Mouse (Mus musculus): ENCODE results near the gene Hcn3.
A peak's percentile ranks its signal among the peaks of the same experiment; 100 is the strongest.

The Hcn3 gene

DNA sequence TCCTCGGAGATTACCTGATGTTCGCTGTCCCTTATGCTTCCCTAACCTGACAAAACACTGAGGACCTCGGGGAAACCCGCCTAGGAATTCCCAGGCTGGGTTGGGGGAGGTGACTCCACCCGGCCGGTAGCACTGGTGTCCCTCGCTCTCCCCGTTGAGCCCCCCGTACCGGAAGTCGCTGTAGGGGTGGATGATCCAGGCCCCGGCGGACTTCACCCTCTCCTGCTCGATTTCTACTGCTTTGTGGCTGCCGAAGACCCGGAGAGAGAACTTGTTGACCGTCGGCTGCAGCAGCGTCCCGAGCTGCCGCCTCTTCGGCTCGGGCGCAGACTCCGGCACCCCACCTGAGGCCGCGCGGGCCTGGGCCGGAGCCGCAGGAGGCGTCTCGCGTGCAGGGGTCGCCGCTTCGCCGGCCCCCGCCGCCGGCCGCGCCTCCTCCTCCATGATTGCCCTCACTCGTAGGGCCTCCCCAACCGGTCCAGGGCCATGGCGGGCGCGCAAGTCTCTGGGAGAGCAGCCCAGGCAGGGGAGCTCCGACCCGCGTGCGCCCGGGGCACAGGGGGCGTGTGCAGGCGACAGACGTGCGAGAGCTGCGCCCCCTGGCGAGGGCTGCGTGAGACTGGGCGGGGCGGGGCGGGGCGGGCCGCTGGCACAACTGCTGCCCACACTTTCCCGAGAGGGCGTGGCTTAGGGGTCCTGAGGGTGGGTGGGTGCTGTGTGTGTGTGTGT, at the start of gene Hcn3:
Gene Hcn3, minus strand, starts transcription at position 581 of the 729 bp plus-strand sequence.
- peak; percentile 34 to 37 for DNase-seq (ENCODE audit: low spot score in 2 of 2)

- no peak for DNase-seq (ENCODE audit: low spot score in 2 of 2)
These were observed 49.7 kb upstream of the Hcn3 start for GRCm38 (mm10) chr3:89209731-89210130.

DNA sequence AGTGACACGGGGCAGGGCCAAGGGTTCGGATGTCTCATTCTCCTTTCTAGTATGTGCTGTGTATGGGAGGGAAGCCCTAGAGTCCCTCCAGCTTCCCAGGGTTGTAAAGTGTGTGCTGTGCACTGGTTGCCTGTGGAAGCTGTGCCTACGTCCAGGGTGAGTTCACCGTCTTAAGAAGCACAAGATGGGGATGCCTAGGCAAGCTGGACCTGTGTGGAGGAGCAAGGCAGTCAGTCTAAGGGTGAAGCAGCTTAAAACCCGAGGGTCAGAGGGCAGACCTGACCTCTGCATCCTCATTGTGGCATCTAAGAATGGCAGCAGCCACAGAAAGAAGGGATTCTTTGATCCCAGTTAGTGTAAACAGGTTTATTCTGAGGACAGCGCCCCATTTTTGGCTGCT, 48.7 kb upstream of the Hcn3 start:
- no peak for DNase-seq (ENCODE audit: low spot score in 2 of 2)

- no peak for DNase-seq (ENCODE audit: low spot score in 2 of 2)
These were observed 48.2 kb upstream of the Hcn3 start for GRCm38 (mm10) chr3:89208075-89208657.

DNA sequence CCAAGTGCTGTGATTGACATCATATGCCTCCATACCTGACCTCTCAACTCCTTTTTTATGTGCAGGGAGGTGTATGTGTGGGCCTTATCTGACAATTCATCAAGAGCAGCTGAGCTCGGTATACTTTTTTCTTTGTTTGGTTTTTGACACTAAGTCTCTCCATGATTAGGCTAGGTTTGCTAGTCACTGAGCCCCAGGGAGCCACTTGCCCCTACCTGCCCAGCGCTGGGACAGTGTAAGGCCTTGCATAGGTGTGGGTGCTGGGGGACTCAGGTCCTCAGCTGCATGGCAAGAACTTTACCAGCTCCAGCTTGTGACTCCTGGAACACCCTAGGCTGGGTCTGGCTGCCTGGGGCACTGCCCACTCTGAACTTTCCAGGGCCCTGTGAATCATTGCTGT, 46.7 kb upstream of the Hcn3 start:
- DNase-seq (ENCODE audit: low spot score in 2 of 2), result no peak

- DNase-seq (ENCODE audit: low spot score in 2 of 2), result no peak
These were observed 46.1 kb upstream of the Hcn3 start for GRCm38 (mm10) chr3:89206079-89206478.

DNA sequence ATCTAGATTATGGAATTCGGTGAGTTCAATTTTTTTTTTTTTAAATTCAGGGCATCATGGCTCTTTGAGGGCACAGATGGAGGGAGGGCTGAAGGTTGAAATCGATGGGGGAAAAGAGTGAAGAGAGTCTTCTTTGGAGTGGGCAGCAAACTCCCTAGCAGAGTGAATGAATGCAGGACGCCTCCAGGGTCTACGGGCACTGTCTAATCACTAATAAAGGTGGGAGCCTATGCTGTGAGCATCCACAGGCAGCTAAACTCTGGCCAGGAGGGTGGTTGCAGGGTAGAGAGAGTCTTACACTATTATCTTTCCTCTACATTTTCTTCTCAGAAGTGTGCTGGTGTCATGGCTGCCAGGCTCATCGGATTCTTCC, 43.1 kb upstream of the Hcn3 start:
- no peak for DNase-seq (ENCODE audit: low spot score in 2 of 2)

DNA sequence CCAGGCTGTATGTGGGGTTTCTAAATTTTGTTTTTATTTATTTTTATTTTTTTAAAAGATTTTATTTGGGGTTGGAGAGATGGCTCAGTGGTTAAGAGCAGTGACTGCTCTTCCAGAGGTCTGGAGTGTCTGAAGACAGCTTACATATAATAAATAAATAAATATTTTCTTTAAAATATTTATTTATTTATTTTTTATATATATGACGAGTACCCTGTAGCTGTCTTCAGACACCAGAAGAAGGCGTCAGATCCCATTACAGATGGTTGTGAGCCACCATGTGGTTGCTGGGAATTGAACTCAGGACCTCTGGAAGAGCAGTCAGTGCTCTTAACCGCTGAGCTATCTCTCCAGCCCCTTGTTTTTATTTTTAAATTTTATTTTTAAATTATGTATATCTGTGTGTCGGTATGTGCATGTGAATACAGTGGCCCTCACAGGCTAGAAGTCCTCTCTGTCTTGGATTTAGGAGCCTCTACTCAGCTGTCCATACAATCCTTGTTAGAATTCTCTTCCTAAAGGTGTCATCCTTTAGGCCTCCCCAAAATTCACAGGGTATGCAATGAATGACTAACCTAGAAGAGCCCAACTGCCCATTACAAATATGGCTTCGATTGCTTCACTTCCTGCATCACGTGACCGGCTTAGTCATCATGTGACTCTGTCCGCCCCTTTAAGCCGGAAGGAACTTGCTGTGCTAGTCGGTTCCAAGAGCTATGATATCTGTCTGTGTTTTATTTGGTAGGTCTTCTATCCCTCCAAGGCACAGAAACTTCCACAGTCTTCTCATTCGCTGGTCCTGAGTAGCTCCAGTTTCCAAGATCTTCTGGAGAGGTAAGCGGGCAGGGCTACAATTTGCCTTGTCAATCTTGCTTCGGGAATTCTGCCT, 42.5 kb upstream of the Hcn3 start, which contains the start of gene Gba:
Gene Gba, plus strand, starts transcription at position 676 of the 889 bp plus-strand sequence.
- peak; percentile 91 to 93 for DNase-seq (ENCODE audit: low spot score in 2 of 2)

DNA sequence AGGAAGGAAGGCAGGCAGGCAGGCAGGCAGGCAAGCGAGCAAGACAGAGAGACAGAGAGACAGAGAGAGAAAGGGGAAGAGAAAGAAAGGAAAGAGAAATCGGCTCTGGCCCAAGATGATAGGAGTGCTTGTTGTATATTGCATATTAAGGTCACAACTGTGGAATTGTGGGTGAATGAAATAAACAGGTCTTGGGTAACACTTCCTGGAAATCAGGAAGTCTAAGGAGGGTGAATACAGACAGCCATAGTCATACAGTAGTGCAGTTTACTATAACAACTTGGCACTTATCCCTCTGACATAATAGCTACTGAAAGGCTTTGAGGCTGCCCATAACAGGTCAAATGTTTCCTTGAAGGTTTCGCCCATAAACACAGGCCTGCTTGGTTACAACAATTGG, 39.8 kb upstream of the Hcn3 start:
- DNase-seq (ENCODE audit: low spot score in 2 of 2), result no peak

DNA sequence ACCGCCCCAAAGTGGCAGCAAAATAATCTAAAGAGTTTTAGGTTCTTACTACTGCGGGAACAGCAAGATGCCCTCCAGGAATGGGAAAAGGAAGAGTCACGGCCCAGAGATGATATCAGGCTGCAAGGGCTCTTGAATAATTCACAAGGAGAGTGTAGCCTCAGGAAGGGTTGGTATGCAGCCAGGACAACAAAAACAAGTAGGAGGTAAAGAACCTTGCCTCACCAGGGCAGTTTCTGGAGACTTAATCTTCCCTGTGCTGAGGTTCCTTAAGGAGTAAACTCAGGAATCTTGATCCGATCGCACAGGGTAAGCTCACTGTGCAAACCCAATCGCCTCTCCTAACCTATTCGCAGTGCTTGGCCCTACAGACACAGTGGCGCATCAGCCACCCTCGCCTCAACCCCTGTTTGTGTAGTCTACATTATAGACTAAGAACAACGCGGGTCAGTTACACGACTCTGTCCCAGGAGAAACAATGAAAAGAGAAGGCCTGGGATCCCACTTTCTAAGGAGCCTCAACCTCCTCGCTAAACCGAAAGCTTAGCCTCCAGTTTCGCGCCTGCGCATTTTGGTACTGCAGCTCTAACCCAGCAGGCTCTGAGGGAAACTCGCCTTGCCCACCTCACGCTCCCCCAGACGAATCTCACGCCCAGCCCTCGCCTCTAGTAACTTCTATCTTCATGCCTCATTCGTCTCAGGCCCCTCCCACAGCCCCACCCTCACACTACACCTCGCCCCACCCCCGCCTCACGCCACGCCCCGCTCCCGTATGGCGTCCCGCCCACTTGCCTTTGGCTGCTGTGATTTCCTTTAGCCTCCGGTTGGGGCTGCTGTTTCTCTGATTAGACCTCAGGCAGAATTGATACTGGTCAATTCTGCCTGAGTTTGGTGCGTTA, 36.2 kb upstream of the Hcn3 start:
- DNase-seq (ENCODE audit: low spot score in 2 of 2), result peak; percentile 83

- DNase-seq (ENCODE audit: low spot score in 2 of 2), result no peak
These were observed 33.9 kb upstream of the Hcn3 start for GRCm38 (mm10) chr3:89193853-89194252.

- no peak for DNase-seq (ENCODE audit: low spot score in 2 of 2)
These were observed 33.4 kb upstream of the Hcn3 start for GRCm38 (mm10) chr3:89193351-89193750.

- no peak for DNase-seq (ENCODE audit: low spot score in 2 of 2)
These were observed 30.4 kb upstream of the Hcn3 start for GRCm38 (mm10) chr3:89190436-89190835.

DNA sequence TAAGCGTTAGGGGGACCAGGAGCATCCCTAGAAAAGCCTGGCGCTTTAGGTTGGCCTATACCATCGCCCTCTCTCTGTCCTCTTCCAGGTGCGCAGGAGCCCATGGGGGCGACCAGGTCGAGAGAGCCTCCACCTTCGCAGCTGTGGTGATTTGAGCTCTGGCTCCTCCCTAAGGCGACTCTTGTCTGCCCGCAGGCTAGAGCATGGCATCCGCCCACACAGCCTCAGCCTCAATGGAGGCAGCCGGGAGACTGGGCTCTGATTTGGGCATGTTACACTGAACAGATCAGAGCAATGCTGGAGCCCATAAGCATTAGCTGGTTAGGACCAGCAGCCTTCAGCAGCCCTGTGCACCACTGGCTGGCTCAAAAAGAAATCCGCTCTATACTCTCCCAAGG, 28.5 kb upstream of the Hcn3 start:
- no peak for DNase-seq (ENCODE audit: low spot score in 2 of 2)

GRCm38 (mm10) chr3:89187690-89188477, 27.9 kb upstream of the Hcn3 start:
- no peak for DNase-seq (ENCODE audit: low spot score in 2 of 2)

GRCm38 (mm10) chr3:89187197-89187596, 27.2 kb upstream of the Hcn3 start:
- DNase-seq (ENCODE audit: low spot score in 2 of 2), result no peak

DNA sequence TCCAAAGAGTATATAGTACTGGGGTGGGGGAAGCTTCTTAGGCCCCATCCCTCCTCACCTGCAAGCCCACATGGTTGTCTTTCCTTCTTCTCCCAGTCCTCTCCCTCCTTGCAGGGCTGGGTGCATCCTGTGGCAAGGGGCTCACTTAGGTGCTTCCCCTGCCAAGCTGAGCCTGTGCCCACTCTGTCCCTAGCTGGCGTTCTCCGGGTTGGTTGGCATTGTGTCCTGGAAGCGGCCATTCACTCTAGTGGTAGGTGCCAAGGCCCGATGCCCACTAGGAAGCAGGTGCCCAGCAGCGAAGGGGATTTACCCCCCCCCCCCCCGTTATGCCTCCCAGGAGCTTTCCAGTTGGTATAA, 23.9 kb upstream of the Hcn3 start:
- DNase-seq (ENCODE audit: low spot score in 2 of 2), result peak in 1 of 2 experiments; percentile 44

DNA sequence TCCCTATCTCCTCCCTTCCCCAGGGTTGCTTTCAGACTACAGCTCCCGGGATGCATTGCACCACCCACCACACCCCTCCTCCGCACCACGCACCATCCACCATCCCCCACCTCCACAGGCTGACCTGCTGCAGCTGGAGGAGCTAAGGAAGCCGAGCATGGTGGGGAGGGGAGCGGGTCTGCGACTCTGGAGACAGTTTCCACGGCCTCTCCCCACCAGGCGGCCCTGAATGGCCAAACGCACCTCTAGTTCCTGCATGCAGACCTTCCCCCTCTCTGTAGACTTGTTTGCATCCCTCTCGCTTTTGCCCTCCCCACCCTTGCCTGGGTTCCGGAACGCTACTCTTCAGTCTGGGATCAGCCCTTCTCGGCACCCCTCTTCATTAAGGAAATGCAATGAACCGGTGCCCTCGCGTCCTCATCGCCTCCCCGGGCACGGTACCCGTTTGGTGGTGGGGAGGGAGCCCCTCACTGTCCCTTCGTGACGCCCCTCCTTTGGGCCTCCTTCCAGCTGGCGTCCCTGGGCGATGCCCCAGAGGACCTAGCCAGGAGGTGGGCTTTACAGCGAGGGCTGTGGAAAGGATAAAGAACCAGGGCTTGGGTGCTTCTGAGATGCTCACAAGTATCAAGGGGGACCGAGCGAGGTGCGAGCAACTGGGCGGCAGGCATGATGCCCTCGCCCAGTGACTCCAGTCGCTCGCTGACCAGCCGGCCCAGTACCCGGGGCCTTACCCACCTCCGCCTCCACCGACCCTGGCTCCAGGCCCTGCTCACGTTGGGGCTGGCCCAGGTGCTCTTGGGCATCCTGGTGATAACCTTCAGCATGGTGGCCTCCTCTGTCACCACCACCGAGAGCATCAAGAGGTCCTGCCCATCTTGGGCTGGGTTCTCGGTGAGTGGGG, 23.3 kb upstream of the Hcn3 start, which contains the start of gene Fam189b:
Gene Fam189b, plus strand, starts transcription at position 86 of the 901 bp plus-strand sequence.
- DNase-seq (ENCODE audit: low spot score in 2 of 2), result peak; percentile 90 to 92

DNA sequence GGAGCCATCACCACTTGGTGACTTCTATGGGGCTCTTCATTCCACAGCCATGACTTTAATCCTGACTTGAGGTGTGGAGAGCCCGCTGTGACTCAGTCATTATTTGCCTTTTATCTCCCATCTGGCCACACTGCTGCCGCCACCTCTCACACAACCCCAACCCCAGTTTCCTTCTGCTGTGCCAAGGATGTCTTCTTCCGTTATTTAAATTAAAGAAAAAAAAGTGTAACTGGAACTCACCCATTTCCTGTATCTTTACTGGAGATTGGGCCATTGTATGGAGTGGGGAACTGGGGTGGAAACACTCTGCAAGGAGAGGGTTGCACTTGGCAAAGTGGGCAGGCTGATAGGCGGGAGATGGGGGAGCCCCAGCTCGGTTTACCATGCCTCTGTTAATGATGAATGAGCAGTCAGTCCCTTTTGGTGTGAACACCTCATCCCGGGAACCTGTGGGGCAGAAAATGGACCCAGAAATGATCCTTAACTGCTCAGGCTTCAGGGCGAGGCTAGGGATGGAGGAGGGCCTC, 22.6 kb upstream of the Hcn3 start:
- DNase-seq (ENCODE audit: low spot score in 2 of 2), result no peak

All from right cerebral cortex, adult 2 months (tissue).